Mouse (Mus musculus): ENCODE measurements around the gene D430042O09Rik. TPM values are rescaled to one million over a fixed set of nuclear protein-coding genes. Genes with fewer than 3 reads are reported as not detected.

Gene D430042O09Rik
- polyA plus RNA-seq, 1 experiment from 2014 or later, result 7.6 TPM

DNA sequence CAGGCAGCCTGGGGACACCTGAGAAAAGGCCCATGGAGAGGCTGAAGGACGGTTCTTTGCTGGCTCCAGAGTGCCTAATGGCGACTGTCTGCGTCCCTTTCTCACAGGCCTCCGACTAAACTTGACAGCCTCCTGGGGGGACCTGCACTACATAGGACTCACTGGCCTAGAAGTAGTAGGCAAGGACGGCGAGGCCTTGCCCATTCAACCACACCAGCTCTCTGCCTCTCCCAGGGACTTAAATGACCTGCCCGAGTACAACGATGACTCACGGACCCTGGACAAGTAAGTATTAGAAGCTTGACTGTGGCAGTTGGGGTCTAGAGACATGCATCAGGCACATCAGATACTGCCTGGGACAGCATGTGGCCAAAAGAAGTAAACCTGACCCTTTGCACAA is 152.7 kb downstream of the D430042O09Rik start:
- H3K27me3 ChIP-seq, result no peaks in the 10 kb centered on the region
- peaks cover 15% of the 10 kb centered on the region; the same call in 1 of the 2 replicates for H3K36me3 ChIP-seq
- H3K9ac ChIP-seq, result no peak overlapping the region
- 95% methylated on average over 9 of the region's 9 CpGs for WGBS
- H3K27ac ChIP-seq, result no peak overlapping the region
- no peaks in the 10 kb centered on the region for H3K9me3 ChIP-seq
- H3K4me1 ChIP-seq (replicated peaks), result peaks cover 20% of the 10 kb centered on the region
- H3K4me2 ChIP-seq, result no peak overlapping the region
- ATAC-seq (ENCODE audit: low FRiP score), result no peak
- H3K4me3 ChIP-seq, result no peak overlapping the region

DNA sequence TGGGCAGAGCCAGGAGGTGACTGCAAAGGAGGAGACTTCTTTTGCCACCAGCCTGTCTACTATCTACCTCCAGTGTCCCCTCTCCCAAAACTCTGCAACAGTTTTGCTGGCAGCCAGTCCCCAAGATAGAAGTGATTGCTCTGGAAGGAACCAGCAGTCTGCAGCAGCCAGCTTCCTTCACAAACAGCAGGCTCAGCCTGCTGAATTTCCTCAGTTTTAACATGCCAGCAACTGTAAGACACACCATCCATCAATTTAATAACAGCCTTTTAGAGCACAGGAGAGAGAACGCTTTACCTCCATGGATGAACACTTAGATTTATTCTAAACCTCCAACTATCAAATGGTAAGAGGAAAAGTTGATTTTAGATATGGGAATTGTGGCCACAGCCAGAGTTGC is 156.3 kb downstream of the D430042O09Rik start:
- H3K9ac ChIP-seq, result 0 out of 2 replicates have a peak overlapping the region, but pooled peaks have one; percentile 8
- peaks cover 18% of the 10 kb centered on the region; the same call in 1 of the 2 replicates for H3K36me3 ChIP-seq
- no peak for ATAC-seq (ENCODE audit: low FRiP score)
- no peaks in the 10 kb centered on the region for H3K9me3 ChIP-seq
- H3K27ac ChIP-seq, result peak overlapping the region; percentile 76
- 56% methylated on average over 1 of the region's 1 CpGs for WGBS
- no peak overlapping the region for H3K4me2 ChIP-seq
- no peak overlapping the region for H3K4me3 ChIP-seq
- peaks cover 28% of the 10 kb centered on the region for H3K4me1 ChIP-seq (replicated peaks)
- no peaks in the 10 kb centered on the region for H3K27me3 ChIP-seq

GRCm38 (mm10) chr7:125865234-125865633 is 157.5 kb downstream of the D430042O09Rik start:
- Histone ChIP-seq H3K4me3 (no peak overlapping the region), H3K27me3 (no peaks in the 10 kb centered on the region), H3K36me3 (peaks cover 18% of the 10 kb centered on the region; the same call in 1 of the 2 replicates), H3K4me1 (replicated peaks) (peaks cover 30% of the 10 kb centered on the region), H3K27ac (peak overlapping the region; percentile 76), H3K9ac (peak overlapping the region; percentile 30), H3K4me2 (no peak overlapping the region), H3K9me3 (no peaks in the 10 kb centered on the region)
- peak; percentile 59 for ATAC-seq (ENCODE audit: low FRiP score)
- WGBS, result 42% methylated on average over 11 of the region's 11 CpGs

GRCm38 (mm10) chr7:125868570-125868969 is 160.9 kb downstream of the D430042O09Rik start:
- WGBS, result 83% methylated on average over 3 of the region's 3 CpGs
- peaks cover 62% of the 10 kb centered on the region for H3K4me1 ChIP-seq (replicated peaks)
- H3K9me3 ChIP-seq, result no peaks in the 10 kb centered on the region
- H3K36me3 ChIP-seq, result peaks cover 3% of the 10 kb centered on the region; the same call in 1 of the 2 replicates
- H3K4me3 ChIP-seq, result no peak overlapping the region
- H3K9ac ChIP-seq, result no peak overlapping the region
- no peak overlapping the region for H3K4me2 ChIP-seq
- H3K27ac ChIP-seq, result no peak overlapping the region
- no peak for ATAC-seq (ENCODE audit: low FRiP score)
- H3K27me3 ChIP-seq, result no peaks in the 10 kb centered on the region

- Histone ChIP-seq H3K4me3 (no peak overlapping the region), H3K27me3 (no peaks in the 10 kb centered on the region), H3K4me2 (no peak overlapping the region), H3K4me1 (replicated peaks) (peaks cover 51% of the 10 kb centered on the region), H3K27ac (peak overlapping the region; percentile 81), H3K36me3 (peaks cover 3% of the 10 kb centered on the region; the same call in 1 of the 2 replicates), H3K9ac (peak overlapping the region; percentile 55; the same call in 1 of the 2 replicates), H3K9me3 (no peaks in the 10 kb centered on the region)
- peak; percentile 68 for ATAC-seq (ENCODE audit: low FRiP score)
- WGBS, result 22% methylated on average over 12 of the region's 12 CpGs
Measured at GRCm38 (mm10) chr7:125871404-125872201, 163.9 kb downstream of the D430042O09Rik start.

GRCm38 (mm10) chr7:125872202-125872580 is 164.5 kb downstream of the D430042O09Rik start:
- 51% methylated on average over 6 of the region's 6 CpGs for WGBS
- no peak for ATAC-seq (ENCODE audit: low FRiP score)
- Histone ChIP-seq H3K36me3 (0 out of 2 replicates have a peak, but pooled peaks cover 3% of the 10 kb centered on the region), H3K4me2 (no peak overlapping the region), H3K9ac (no peak overlapping the region), H3K27ac (peak overlapping the region; percentile 81), H3K9me3 (no peaks in the 10 kb centered on the region), H3K4me1 (replicated peaks) (peaks cover 51% of the 10 kb centered on the region), H3K27me3 (no peaks in the 10 kb centered on the region), H3K4me3 (no peak overlapping the region)

- H3K36me3 ChIP-seq, result 0 out of 2 replicates have a peak, but pooled peaks cover 3% of the 10 kb centered on the region
- WGBS, result 63% methylated on average over 3 of the region's 3 CpGs
- peak overlapping the region; percentile 81; the same call in 1 of the 2 replicates for H3K27ac ChIP-seq
- H3K4me3 ChIP-seq, result no peak overlapping the region
- no peaks in the 10 kb centered on the region for H3K9me3 ChIP-seq
- no peak overlapping the region for H3K9ac ChIP-seq
- no peak for ATAC-seq (ENCODE audit: low FRiP score)
- H3K4me2 ChIP-seq, result no peak overlapping the region
- H3K27me3 ChIP-seq, result no peaks in the 10 kb centered on the region
- peaks cover 54% of the 10 kb centered on the region for H3K4me1 ChIP-seq (replicated peaks)
Measured at GRCm38 (mm10) chr7:125872874-125873273, 165.2 kb downstream of the D430042O09Rik start.

- Histone ChIP-seq H3K9me3 (no peaks in the 10 kb centered on the region), H3K9ac (no peak overlapping the region), H3K4me2 (no peak overlapping the region), H3K36me3 (no peaks in the 10 kb centered on the region), H3K4me1 (replicated peaks) (peaks cover 57% of the 10 kb centered on the region), H3K27me3 (no peaks in the 10 kb centered on the region), H3K4me3 (no peak overlapping the region), H3K27ac (no peak overlapping the region)
- no peak for ATAC-seq (ENCODE audit: low FRiP score)
- 78% methylated on average over 6 of the region's 6 CpGs for WGBS
Measured at GRCm38 (mm10) chr7:125873971-125874495, 166.3 kb downstream of the D430042O09Rik start.

- no peaks in the 10 kb centered on the region for H3K9me3 ChIP-seq
- no peaks in the 10 kb centered on the region for H3K36me3 ChIP-seq
- 88% methylated on average over 4 of the region's 4 CpGs for WGBS
- H3K27ac ChIP-seq, result no peak overlapping the region; the same call in 1 of the 2 replicates
- H3K9ac ChIP-seq, result no peak overlapping the region
- no peak overlapping the region for H3K4me2 ChIP-seq
- ATAC-seq (ENCODE audit: low FRiP score), result no peak
- peaks cover 26% of the 10 kb centered on the region for H3K4me1 ChIP-seq (replicated peaks)
- no peak overlapping the region for H3K4me3 ChIP-seq
- no peaks in the 10 kb centered on the region for H3K27me3 ChIP-seq
Measured at GRCm38 (mm10) chr7:125878040-125878439, 170.4 kb downstream of the D430042O09Rik start.

- no peaks in the 10 kb centered on the region for H3K36me3 ChIP-seq
- H3K27me3 ChIP-seq, result no peaks in the 10 kb centered on the region
- WGBS, result 78% methylated on average over 2 of the region's 2 CpGs
- H3K4me2 ChIP-seq, result no peak overlapping the region
- H3K4me1 ChIP-seq (replicated peaks), result peaks cover 19% of the 10 kb centered on the region
- no peak overlapping the region for H3K9ac ChIP-seq
- no peak overlapping the region for H3K27ac ChIP-seq
- no peak for ATAC-seq (ENCODE audit: low FRiP score)
- no peaks in the 10 kb centered on the region for H3K9me3 ChIP-seq
- no peak overlapping the region for H3K4me3 ChIP-seq
Measured at GRCm38 (mm10) chr7:125883232-125883631, 175.5 kb downstream of the D430042O09Rik start.

- Histone ChIP-seq H3K27ac (no peak overlapping the region; the same call in 1 of the 2 replicates), H3K4me1 (replicated peaks) (peaks cover 25% of the 10 kb centered on the region), H3K9ac (no peak overlapping the region), H3K4me2 (no peak overlapping the region), H3K4me3 (no peak overlapping the region), H3K9me3 (no peaks in the 10 kb centered on the region), H3K27me3 (no peaks in the 10 kb centered on the region), H3K36me3 (no peaks in the 10 kb centered on the region)
- WGBS, result 58% methylated on average over 4 of the region's 4 CpGs
- 0 out of 2 replicates have a peak, but pooled peaks have one; percentile 11 for ATAC-seq (ENCODE audit: low FRiP score)
Measured at GRCm38 (mm10) chr7:125886116-125886680, 178.5 kb downstream of the D430042O09Rik start.

- H3K4me2 ChIP-seq, result no peak overlapping the region
- no peaks in the 10 kb centered on the region for H3K27me3 ChIP-seq
- H3K4me3 ChIP-seq, result no peak overlapping the region
- no peak for ATAC-seq (ENCODE audit: low FRiP score)
- H3K4me1 ChIP-seq (replicated peaks), result peaks cover 25% of the 10 kb centered on the region
- 55% methylated on average over 4 of the region's 4 CpGs for WGBS
- H3K36me3 ChIP-seq, result no peaks in the 10 kb centered on the region
- H3K9ac ChIP-seq, result no peak overlapping the region
- H3K27ac ChIP-seq, result no peak overlapping the region
- H3K9me3 ChIP-seq, result no peaks in the 10 kb centered on the region
Measured at GRCm38 (mm10) chr7:125887124-125887523, 179.4 kb downstream of the D430042O09Rik start.
